In the genomic region with DNA sequence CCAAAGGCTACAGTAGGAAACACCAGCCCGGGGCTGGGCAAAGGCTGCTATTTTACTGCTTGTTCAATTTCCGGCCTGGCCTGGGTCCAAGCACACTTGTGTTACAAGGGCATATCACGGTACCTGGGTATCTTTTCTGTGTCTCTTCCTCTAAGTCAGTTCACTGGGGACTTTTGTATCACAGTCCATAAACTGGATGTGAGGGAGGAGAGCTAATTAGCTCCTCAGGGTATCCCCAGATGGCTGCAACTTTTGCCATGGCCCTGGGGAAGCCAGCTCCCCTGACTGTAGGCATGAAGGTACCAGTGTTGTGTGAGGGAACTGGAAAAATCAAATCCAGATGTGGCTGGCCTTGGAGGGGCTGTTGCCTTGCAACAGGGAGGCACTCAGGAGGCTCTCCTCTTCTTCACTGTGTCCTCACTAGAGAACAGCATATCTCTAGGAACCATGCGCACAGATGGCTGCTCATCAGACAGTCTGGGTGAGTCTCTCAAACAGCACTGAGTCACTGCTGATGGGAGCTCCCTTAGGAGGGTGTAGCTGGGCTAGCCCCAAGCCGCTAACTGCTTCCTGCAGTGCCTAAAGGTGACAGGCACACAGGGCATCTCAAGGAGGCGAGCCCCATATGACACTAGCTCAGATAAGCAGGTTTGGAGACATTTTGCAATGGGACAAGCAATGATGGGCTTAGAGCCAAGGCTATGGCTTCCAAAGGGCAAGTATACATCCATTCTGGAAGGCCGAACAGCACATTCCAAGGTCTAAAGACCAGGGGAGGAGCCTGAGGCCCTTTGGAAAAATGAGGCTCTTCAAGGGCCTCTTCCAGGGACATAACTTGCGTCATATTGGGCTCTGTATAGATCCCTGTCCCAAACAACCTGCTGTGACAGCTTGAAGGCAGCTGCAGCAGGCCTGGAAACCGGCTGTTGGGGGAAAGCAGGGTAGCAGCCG, we compare ENCODE assay signal across 9 mouse cellular contexts. TPM values are rescaled to one million over a fixed set of nuclear protein-coding genes. Genes with fewer than 3 reads are reported as not detected.
DNase-seq lines count a peak whose midpoint lies in the region; ATAC-seq and TF ChIP-seq lines count a peak whose summit lies in the region.
"Had no signal": no experiment of that assay in that cellular context is flagged by ENCODE, and none has a peak within 500 bp of the region (broad histone marks: within the 10 kb centered on the region; RNA-seq: fewer than 3 reads in every experiment).

No protein-coding gene starts in this region.

- DNase-seq in midbrain, embryonic 10.5 days (ENCODE audit: low spot score), result no peak
- no peak for DNase-seq in midbrain, embryonic 11.5 days (ENCODE audit: low spot score, missing footprints)
- peak; percentile 75 for DNase-seq in embryonic facial prominence, embryonic 14.5 days (ENCODE audit: low spot score)
- DNase-seq in cerebellum, adult 18-20 months, result no peak
- no peak for DNase-seq in gastrocnemius, adult 8-10 months (ENCODE audit: low spot score in 2 of 2)

- peaks cover 48% of the 10 kb centered on the region for H3K4me1 ChIP-seq in midbrain, embryonic 10.5 days
- H3K4me1 ChIP-seq in midbrain, embryonic 11.5 days (ENCODE audit: control insufficient read depth, insufficient read depth, low read length), result peaks cover 13% of the 10 kb centered on the region
- H3K4me1 ChIP-seq in embryonic facial prominence, embryonic 14.5 days (ENCODE audit: control insufficient read depth, insufficient read depth, low read length), result peaks cover 37% of the 10 kb centered on the region
- peaks cover 17% of the 10 kb centered on the region for H3K4me1 ChIP-seq in hindbrain, embryonic 16.5 days (ENCODE audit: control insufficient read depth, insufficient read depth, low read depth, low read length)
- peaks cover 38% of the 10 kb centered on the region for H3K4me1 ChIP-seq in limb, embryonic 15.5 days
- peaks cover 30% of the 10 kb centered on the region for H3K4me1 ChIP-seq in small intestine, adult 2 months (ENCODE audit: control insufficient read depth, insufficient read depth, insufficient read length, low read length)

- H3K4me3 ChIP-seq in midbrain, embryonic 10.5 days, result no peak overlapping the region
- no peak overlapping the region for H3K4me3 ChIP-seq in midbrain, embryonic 11.5 days (ENCODE audit: low read depth, low read length)
- no peak overlapping the region for H3K4me3 ChIP-seq in embryonic facial prominence, embryonic 14.5 days (ENCODE audit: low read depth, low read length)
- no peak overlapping the region for H3K4me3 ChIP-seq in hindbrain, embryonic 16.5 days (ENCODE audit: low read length)
- H3K4me3 ChIP-seq in limb, embryonic 15.5 days, result no peak overlapping the region
- H3K4me3 ChIP-seq in small intestine, adult 2 months (ENCODE audit: low read depth, low read length), result no peak overlapping the region
- H3K4me3 ChIP-seq: megakaryocyte, embryonic 14.5 days had no signal

- no peaks in the 10 kb centered on the region for H3K27me3 ChIP-seq in midbrain, embryonic 10.5 days (ENCODE audit: low read depth, poor library complexity, severe bottlenecking)
- H3K27me3 ChIP-seq in midbrain, embryonic 11.5 days (ENCODE audit: control insufficient read depth, insufficient read depth, low read length), result no peaks in the 10 kb centered on the region
- no peaks in the 10 kb centered on the region for H3K27me3 ChIP-seq in embryonic facial prominence, embryonic 14.5 days (replicated peaks; ENCODE audit: control insufficient read depth, insufficient read depth, low read length)
- no peaks in the 10 kb centered on the region for H3K27me3 ChIP-seq in hindbrain, embryonic 16.5 days (replicated peaks; ENCODE audit: control insufficient read depth, insufficient read depth, low read length)
- no peaks in the 10 kb centered on the region for H3K27me3 ChIP-seq in limb, embryonic 15.5 days
- H3K27me3 ChIP-seq in small intestine, adult 2 months (ENCODE audit: control insufficient read depth, insufficient read depth, low read length), result no peaks in the 10 kb centered on the region
- H3K27me3 ChIP-seq: megakaryocyte, embryonic 14.5 days had no signal

- H3K27ac ChIP-seq in midbrain, embryonic 10.5 days (replicated peaks), result peak overlapping the region; percentile 55
- no peak overlapping the region for H3K27ac ChIP-seq in midbrain, embryonic 11.5 days (ENCODE audit: low read depth, low read length)
- H3K27ac ChIP-seq in embryonic facial prominence, embryonic 14.5 days (replicated peaks; ENCODE audit: low read depth, low read length), result peak overlapping the region; percentile 84
- H3K27ac ChIP-seq in hindbrain, embryonic 16.5 days (ENCODE audit: low read depth, low read length), result peak overlapping the region; percentile 13; the same call in 1 of the 2 replicates
- peak overlapping the region; percentile 78 for H3K27ac ChIP-seq in limb, embryonic 15.5 days
- peak overlapping the region; percentile 98 for H3K27ac ChIP-seq in small intestine, adult 2 months (ENCODE audit: insufficient read depth, low read depth, low read length)

- H3K4me2 ChIP-seq in midbrain, embryonic 11.5 days, result no peak overlapping the region
- no peak overlapping the region; the same call in 1 of the 2 replicates for H3K4me2 ChIP-seq in embryonic facial prominence, embryonic 14.5 days (ENCODE audit: low read depth, low read length)
- H3K4me2 ChIP-seq in hindbrain, embryonic 16.5 days (ENCODE audit: low read length), result no peak overlapping the region
- H3K4me2 ChIP-seq in limb, embryonic 15.5 days, result no peak overlapping the region

- 72% methylated on average over 10 of the region's 10 CpGs for WGBS in midbrain, embryonic 10.5 days
- 72% methylated on average over 10 of the region's 10 CpGs for WGBS in midbrain, embryonic 11.5 days
- WGBS in embryonic facial prominence, embryonic 14.5 days, result 30% methylated on average over 10 of the region's 10 CpGs
- WGBS in hindbrain, embryonic 16.5 days, result 49% methylated on average over 10 of the region's 10 CpGs
- 29% methylated on average over 10 of the region's 10 CpGs for WGBS in limb, embryonic 15.5 days
- WGBS in small intestine, adult 2 months, result 22% methylated on average over 10 of the region's 10 CpGs

- TF ChIP-seq POLR2A in small intestine, adult 2 months (IDR thresholded peaks at IDR 0.05; ENCODE audit: low read depth, low read length), result no peak

- H3K9me3 ChIP-seq in midbrain, embryonic 10.5 days (replicated peaks), result no peaks in the 10 kb centered on the region
- no peaks in the 10 kb centered on the region for H3K9me3 ChIP-seq in midbrain, embryonic 11.5 days (ENCODE audit: control insufficient read depth, low read length)
- no peaks in the 10 kb centered on the region for H3K9me3 ChIP-seq in embryonic facial prominence, embryonic 14.5 days (ENCODE audit: control insufficient read depth, low read length)
- H3K9me3 ChIP-seq in hindbrain, embryonic 16.5 days (ENCODE audit: control insufficient read depth, low read length), result no peaks in the 10 kb centered on the region
- no peaks in the 10 kb centered on the region for H3K9me3 ChIP-seq in limb, embryonic 15.5 days

- peaks cover 16% of the 10 kb centered on the region; the same call in 1 of the 2 replicates for H3K36me3 ChIP-seq in midbrain, embryonic 10.5 days
- H3K36me3 ChIP-seq in midbrain, embryonic 11.5 days (ENCODE audit: control insufficient read depth, insufficient read depth, low read length), result no peaks in the 10 kb centered on the region
- peaks cover 9% of the 10 kb centered on the region for H3K36me3 ChIP-seq in embryonic facial prominence, embryonic 14.5 days (ENCODE audit: control insufficient read depth, insufficient read depth, low read length)
- no peaks in the 10 kb centered on the region for H3K36me3 ChIP-seq in hindbrain, embryonic 16.5 days (ENCODE audit: control insufficient read depth, insufficient read depth, low read length)
- peaks cover 3% of the 10 kb centered on the region; the same call in 1 of the 2 replicates for H3K36me3 ChIP-seq in limb, embryonic 15.5 days
- H3K36me3 ChIP-seq in small intestine, adult 2 months (ENCODE audit: control insufficient read depth, insufficient read depth, low read length), result peaks cover 9% of the 10 kb centered on the region

- ATAC-seq in midbrain, embryonic 11.5 days (ENCODE audit: low FRiP score), result no peak
- ATAC-seq in embryonic facial prominence, embryonic 14.5 days (ENCODE audit: low read depth), result peak; percentile 66
- peak; percentile 55 for ATAC-seq in hindbrain, embryonic 16.5 days
- ATAC-seq in limb, embryonic 15.5 days (ENCODE audit: insufficient number of reproducible peaks, low FRiP score, low TSS enrichment, low read depth), result peak; percentile 52

- no peak for TF ChIP-seq CTCF in small intestine, adult 2 months (IDR thresholded peaks at IDR 0.05; ENCODE audit: extremely low read depth, insufficient read length, insufficient replicate concordance, low read depth, low read length)

- H3K9ac ChIP-seq in midbrain, embryonic 11.5 days (ENCODE audit: low read length), result no peak overlapping the region
- peak overlapping the region; percentile 38; the same call in 1 of the 2 replicates for H3K9ac ChIP-seq in embryonic facial prominence, embryonic 14.5 days (ENCODE audit: low read depth, low read length)
- H3K9ac ChIP-seq in hindbrain, embryonic 16.5 days (ENCODE audit: low read depth, low read length), result no peak overlapping the region
- H3K9ac ChIP-seq in limb, embryonic 15.5 days, result no peak overlapping the region

RNA-seq across cellular contexts. Expression of gene Lrrc75a, which starts 23.7 kb away (rescaled TPM):
- 10.6 and 10.8 TPM in 2 replicates for polyA plus RNA-seq in midbrain, embryonic 10.5 days (2016; fragmentation: Nextera tagmentation; extraction: Ambion mirVana)
- polyA plus RNA-seq in midbrain, embryonic 11.5 days (2014; fragmentation: Nextera tagmentation; extraction: Ambion mirVana), result 12.5 and 12.6 TPM in 2 replicates
- polyA plus RNA-seq in embryonic facial prominence, embryonic 14.5 days (2014; fragmentation: Nextera tagmentation; extraction: Ambion mirVana), result 16.6 and 17.2 TPM in 2 replicates
- polyA plus RNA-seq in hindbrain, embryonic 16.5 days (2015; fragmentation: Nextera tagmentation; extraction: Ambion mirVana), result 8.4 and 9.7 TPM in 2 replicates
- 13.1 and 14.5 TPM in 2 replicates for polyA plus RNA-seq in limb, embryonic 15.5 days (2015; fragmentation: Nextera tagmentation; extraction: Ambion mirVana)
- polyA plus RNA-seq in small intestine, adult 2 months (2012; rRNA removed), result 40.6 and 109 TPM in 2 replicates
- 1 to 10 TPM; 2.7 to 4.6 (median 3.0) TPM for total RNA-seq in gastrocnemius, adult 8-10 months (2022)

RNA-seq across cellular contexts. Expression of gene Mmgt2, which starts 23.8 kb away (rescaled TPM):
- 38.7 and 40.9 TPM in 2 replicates for polyA plus RNA-seq in midbrain, embryonic 10.5 days (2016; fragmentation: Nextera tagmentation; extraction: Ambion mirVana)
- polyA plus RNA-seq in midbrain, embryonic 11.5 days (2014; fragmentation: Nextera tagmentation; extraction: Ambion mirVana), result 38.5 and 43.8 TPM in 2 replicates
- 48.4 and 54.3 TPM in 2 replicates for polyA plus RNA-seq in embryonic facial prominence, embryonic 14.5 days (2014; fragmentation: Nextera tagmentation; extraction: Ambion mirVana)
- 26.4 and 26.7 TPM in 2 replicates for polyA plus RNA-seq in hindbrain, embryonic 16.5 days (2015; fragmentation: Nextera tagmentation; extraction: Ambion mirVana)
- 57.0 and 61.9 TPM in 2 replicates for polyA plus RNA-seq in limb, embryonic 15.5 days (2015; fragmentation: Nextera tagmentation; extraction: Ambion mirVana)
- polyA plus RNA-seq in small intestine, adult 2 months (2012; rRNA removed), result 20.0 and 26.4 TPM in 2 replicates
- 1 to 10 TPM; 5.3 to 7.2 (median 6.5) TPM for total RNA-seq in gastrocnemius, adult 8-10 months (2022)

RNA-seq across cellular contexts. Expression of gene Trpv2, which starts 50.3 kb away (rescaled TPM):
- polyA plus RNA-seq in midbrain, embryonic 10.5 days (2016; fragmentation: Nextera tagmentation; extraction: Ambion mirVana), result 3.5 and 6.4 TPM in 2 replicates
- polyA plus RNA-seq in midbrain, embryonic 11.5 days (2014; fragmentation: Nextera tagmentation; extraction: Ambion mirVana), result 4.9 and 5.4 TPM in 2 replicates
- polyA plus RNA-seq in embryonic facial prominence, embryonic 14.5 days (2014; fragmentation: Nextera tagmentation; extraction: Ambion mirVana), result 5.3 and 6.4 TPM in 2 replicates
- polyA plus RNA-seq in hindbrain, embryonic 16.5 days (2015; fragmentation: Nextera tagmentation; extraction: Ambion mirVana), result 35.3 and 36.6 TPM in 2 replicates
- 4.1 and 5.1 TPM in 2 replicates for polyA plus RNA-seq in limb, embryonic 15.5 days (2015; fragmentation: Nextera tagmentation; extraction: Ambion mirVana)
- 4.0 and 4.7 TPM in 2 replicates for polyA plus RNA-seq in small intestine, adult 2 months (2012; rRNA removed)
- total RNA-seq in gastrocnemius, adult 8-10 months (2022), result 1 to 10 TPM in 2 of 4 experiments, under 1 TPM in 2; 0.46 to 1.3 (median 0.95) TPM
